Mouse (Mus musculus): ENCODE measurements at regions not wholly inside any gene's neighbourhood (a gene's known extent, or its start where the extent isn't known, plus 50 kb on each side); places are given as distances from the start of the nearest gene placed in this dataset.

- TF ChIP-seq CTCF (IDR thresholded peaks at IDR 0.05; ENCODE audit: control insufficient read depth, insufficient read depth, low read length) (no peak), POLR2A (IDR thresholded peaks at IDR 0.05; ENCODE audit: borderline replicate concordance, control insufficient read depth, low read depth, low read length) (no peak)
Measured at GRCm38 (mm10) chr12:12147088-12147687, 114.8 kb upstream of the Fam49a start.

All from bone marrow, adult 2 months (tissue).